Mouse (Mus musculus) spleen, postnatal 4 days (tissue): ENCODE data around the gene Kank2.

Experiments
- DNase-seq, 2 experiments: peaks; one replicate each; pipeline ENCODE4 v3.0.0; 2022; ENCODE audit warnings: low spot score in 2 of 2

Gene Kank2

GRCm38 (mm10) chr9:21798345-21799009, at the start of gene Kank2:
Gene Kank2 (minus strand): TSS chr9:21798744.
- DNase-seq = peak; percentile 80 to 91

GRCm38 (mm10) chr9:21847926-21848325, 49.4 kb upstream of the Kank2 start:
- no peak for DNase-seq

- no peak for DNase-seq
These were observed 48.9 kb upstream of the Kank2 start for GRCm38 (mm10) chr9:21847425-21847824.

GRCm38 (mm10) chr9:21846755-21847341, 48.3 kb upstream of the Kank2 start:
- no peak for DNase-seq

GRCm38 (mm10) chr9:21845381-21846080, 47.0 kb upstream of the Kank2 start:
- DNase-seq = no peak

- DNase-seq = no peak
These were observed 44.5 kb upstream of the Kank2 start for GRCm38 (mm10) chr9:21843086-21843485.

GRCm38 (mm10) chr9:21842391-21842790, 43.8 kb upstream of the Kank2 start:
- DNase-seq = no peak

- DNase-seq = no peak
These were observed 42.8 kb upstream of the Kank2 start for GRCm38 (mm10) chr9:21841340-21841739.

- DNase-seq = no peak
These were observed 41.7 kb upstream of the Kank2 start for GRCm38 (mm10) chr9:21840115-21840787.

GRCm38 (mm10) chr9:21837690-21838089, 39.1 kb upstream of the Kank2 start:
- DNase-seq = no peak

- no peak for DNase-seq
These were observed 36.8 kb upstream of the Kank2 start, which contains the start of gene Angptl8 for GRCm38 (mm10) chr9:21835258-21835912. Gene Angptl8 (plus strand): TSS chr9:21835510.

GRCm38 (mm10) chr9:21831558-21832240, 33.2 kb upstream of the Kank2 start:
- no peak for DNase-seq

GRCm38 (mm10) chr9:21830936-21831335, 32.4 kb upstream of the Kank2 start:
- no peak for DNase-seq

GRCm38 (mm10) chr9:21830461-21830850, 31.9 kb upstream of the Kank2 start:
- DNase-seq = no peak

- no peak for DNase-seq
These were observed 31.4 kb upstream of the Kank2 start for GRCm38 (mm10) chr9:21829834-21830460.

- no peak for DNase-seq
These were observed 25.8 kb upstream of the Kank2 start for GRCm38 (mm10) chr9:21824366-21824765.

- no peak for DNase-seq
These were observed 25.4 kb upstream of the Kank2 start for GRCm38 (mm10) chr9:21823957-21824356.

- no peak for DNase-seq
These were observed 24.1 kb upstream of the Kank2 start for GRCm38 (mm10) chr9:21822686-21823085.

- DNase-seq = no peak
These were observed 21.6 kb upstream of the Kank2 start for GRCm38 (mm10) chr9:21820183-21820582.

GRCm38 (mm10) chr9:21819181-21819729, 20.7 kb upstream of the Kank2 start:
- no peak for DNase-seq
